Mouse (Mus musculus): ENCODE results near the gene Apoa2.

Apoa2 gene

GRCm38 (mm10) chr1:171205704-171206493 is 19.0 kb upstream of the Apoa2 start:
- DNase-seq (ENCODE audit: low read depth): no peak

- no peak for DNase-seq (ENCODE audit: low read depth)
Measured at GRCm38 (mm10) chr1:171209409-171209808, 15.4 kb upstream of the Apoa2 start.

- DNase-seq (ENCODE audit: low read depth): no peak
Measured at GRCm38 (mm10) chr1:171212854-171213253, 12.0 kb upstream of the Apoa2 start.

GRCm38 (mm10) chr1:171213801-171214496 is 10.9 kb upstream of the Apoa2 start, which contains the start of gene Nr1i3:
TSS of gene Nr1i3 (plus strand) at chr1:171213970.
- no peak for DNase-seq (ENCODE audit: low read depth)

GRCm38 (mm10) chr1:171216241-171216955 is 8.5 kb upstream of the Apoa2 start:
- DNase-seq (ENCODE audit: low read depth): no peak

DNA sequence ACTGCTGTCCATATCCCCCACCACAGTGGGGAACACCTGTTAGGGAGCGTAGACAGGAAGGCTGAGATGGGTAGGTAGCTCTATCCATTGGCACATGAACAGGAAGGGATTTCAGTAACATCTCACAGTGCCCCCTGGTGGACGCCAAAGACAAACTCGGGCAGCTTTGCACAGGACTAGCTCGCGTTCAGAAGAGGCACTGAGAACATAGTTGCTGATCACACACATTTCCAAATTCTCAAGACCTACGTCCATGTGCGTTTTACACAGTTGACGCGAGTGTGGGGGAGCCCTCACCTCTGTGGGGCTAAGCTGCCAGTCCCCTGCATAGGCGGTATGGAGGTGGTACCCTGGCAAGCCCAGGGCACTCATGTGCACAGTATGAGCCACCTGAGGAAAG is 4.0 kb upstream of the Apoa2 start:
- peak; percentile 31 for DNase-seq (ENCODE audit: low read depth)

GRCm38 (mm10) chr1:171221281-171222193 is 3.3 kb upstream of the Apoa2 start:
- DNase-seq (ENCODE audit: low read depth): no peak

- peak; percentile 100 for DNase-seq (ENCODE audit: low read depth)
Measured at GRCm38 (mm10) chr1:171222238-171223155, 2.4 kb upstream of the Apoa2 start, which contains the start of gene Tomm40l. TSS of gene Tomm40l (minus strand) at chr1:171222514.

DNA sequence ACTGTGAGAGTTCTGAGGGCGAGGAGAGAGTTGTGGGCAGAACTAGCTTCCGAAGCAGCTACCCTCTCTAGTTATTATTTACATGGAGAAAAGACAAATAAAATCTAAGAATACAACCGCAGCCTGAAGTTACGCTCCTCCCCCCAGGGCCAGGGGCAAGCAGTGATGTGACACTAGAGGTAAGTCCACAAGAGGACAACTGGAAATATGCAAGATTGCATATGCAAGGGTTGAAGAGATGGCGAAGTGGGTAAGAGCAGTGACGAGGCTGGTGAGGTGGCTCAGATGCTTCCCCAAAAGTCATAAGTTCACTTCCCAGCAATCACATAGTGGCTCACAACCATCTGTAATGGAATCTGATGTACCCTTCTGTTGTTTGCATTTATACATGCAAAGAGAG is 1.7 kb upstream of the Apoa2 start:
- no peak for DNase-seq (ENCODE audit: low read depth)

DNA sequence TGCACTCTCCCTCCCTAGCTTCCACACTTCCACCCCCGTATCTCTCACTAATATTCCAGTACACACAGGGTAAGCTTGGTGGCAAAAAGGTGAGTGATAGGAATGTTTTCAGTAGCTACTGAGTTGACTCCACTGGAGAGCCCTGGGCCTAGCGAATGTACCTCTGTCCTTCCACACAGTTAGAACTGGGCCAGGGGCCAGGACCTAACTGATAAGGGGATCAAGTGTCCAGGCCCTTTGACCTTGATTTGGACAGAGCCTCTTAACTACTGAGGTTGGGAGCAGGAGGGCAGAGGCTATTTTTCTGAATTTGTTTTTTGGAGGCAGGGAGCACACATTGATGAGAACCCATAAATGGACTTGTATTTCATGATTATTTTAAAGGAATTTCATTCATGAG is 1.1 kb upstream of the Apoa2 start:
- DNase-seq (ENCODE audit: low read depth): no peak

DNA sequence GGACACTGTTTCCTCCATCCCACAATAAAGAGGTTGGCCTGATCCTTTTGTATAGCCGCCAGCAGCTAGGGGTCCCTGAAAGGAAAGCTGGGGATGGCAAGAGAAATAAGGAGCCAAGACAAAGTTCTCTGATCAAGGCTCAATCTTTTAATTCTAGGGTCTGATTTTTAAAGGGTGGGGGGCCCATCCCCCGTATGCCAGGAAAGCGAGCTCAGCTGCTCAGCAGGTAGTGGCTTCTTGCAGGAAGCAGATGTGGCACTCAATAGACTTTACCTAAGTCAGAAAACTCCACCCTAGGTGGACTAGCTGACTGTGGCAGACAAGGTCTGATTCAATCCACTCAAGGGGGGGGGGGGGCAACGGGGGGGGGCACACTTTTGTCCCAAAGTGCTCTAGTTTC is 1.9 kb downstream of the Apoa2 start:
- no peak for DNase-seq (ENCODE audit: low read depth)

DNA sequence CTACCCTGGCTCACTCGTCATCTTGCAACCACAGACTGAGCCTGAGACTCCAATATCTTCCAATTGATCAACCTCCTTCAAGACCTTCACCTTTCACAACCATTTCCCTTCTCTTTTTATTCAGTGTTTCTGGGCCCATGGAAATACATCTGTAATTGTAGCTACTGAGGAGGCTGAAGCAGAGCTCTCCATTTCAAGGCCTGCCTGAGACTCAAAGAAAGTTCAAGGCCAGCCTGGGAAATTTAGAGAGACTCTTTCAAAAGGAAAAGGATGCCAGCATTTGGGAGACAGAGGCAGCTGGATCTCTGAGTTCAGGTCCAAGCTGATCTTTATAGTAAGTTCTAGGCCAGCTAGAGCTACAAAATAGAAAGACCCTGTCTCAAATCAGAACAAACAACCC is 3.0 kb downstream of the Apoa2 start:
- DNase-seq (ENCODE audit: low read depth): no peak

DNA sequence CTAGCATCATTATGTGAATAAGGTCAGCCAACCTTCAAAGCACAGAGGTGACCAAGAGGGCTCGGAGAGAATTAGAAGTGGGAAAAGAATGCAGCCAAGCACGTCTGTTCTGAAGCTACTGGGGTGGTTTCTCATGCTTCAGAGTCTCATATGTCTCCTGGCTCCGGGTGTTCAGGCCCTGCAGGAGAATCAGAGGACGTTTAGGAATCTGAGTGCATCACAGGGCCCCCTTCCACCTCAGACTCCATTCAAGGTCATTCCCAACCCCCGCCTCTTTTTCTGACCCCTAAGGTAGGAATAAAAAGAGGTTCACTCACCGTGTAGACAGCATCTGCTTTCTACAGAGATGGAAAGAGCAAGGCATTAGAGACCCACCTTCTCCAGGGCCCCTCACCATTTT is 4.9 kb downstream of the Apoa2 start:
- no peak for DNase-seq (ENCODE audit: low read depth)

GRCm38 (mm10) chr1:171230215-171230614 is 5.4 kb downstream of the Apoa2 start:
- no peak for DNase-seq (ENCODE audit: low read depth)

GRCm38 (mm10) chr1:171231844-171232243 is 7.0 kb downstream of the Apoa2 start:
- no peak for DNase-seq (ENCODE audit: low read depth)

DNA sequence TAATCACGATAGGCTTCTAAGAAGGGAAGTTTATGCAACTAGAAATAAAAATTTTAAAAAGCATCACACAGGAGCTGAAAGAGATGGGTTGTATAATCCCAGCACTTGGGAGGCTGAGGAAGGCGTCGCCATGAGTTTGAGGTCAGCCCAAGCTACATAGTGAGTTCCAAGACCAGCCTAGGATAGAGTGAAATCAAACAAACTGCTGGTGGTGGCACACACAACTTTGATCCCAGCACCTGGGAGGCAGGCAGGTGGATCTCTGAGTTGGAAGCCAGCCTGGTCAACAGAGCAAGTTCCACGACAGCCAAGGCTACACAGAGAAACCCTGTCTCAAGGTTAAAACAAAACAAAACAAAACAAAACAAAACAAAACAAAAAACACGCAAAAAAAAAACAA is 7.5 kb downstream of the Apoa2 start:
- no peak for DNase-seq (ENCODE audit: low read depth)

GRCm38 (mm10) chr1:171232800-171233730 is 8.2 kb downstream of the Apoa2 start:
- DNase-seq (ENCODE audit: low read depth): no peak

DNA sequence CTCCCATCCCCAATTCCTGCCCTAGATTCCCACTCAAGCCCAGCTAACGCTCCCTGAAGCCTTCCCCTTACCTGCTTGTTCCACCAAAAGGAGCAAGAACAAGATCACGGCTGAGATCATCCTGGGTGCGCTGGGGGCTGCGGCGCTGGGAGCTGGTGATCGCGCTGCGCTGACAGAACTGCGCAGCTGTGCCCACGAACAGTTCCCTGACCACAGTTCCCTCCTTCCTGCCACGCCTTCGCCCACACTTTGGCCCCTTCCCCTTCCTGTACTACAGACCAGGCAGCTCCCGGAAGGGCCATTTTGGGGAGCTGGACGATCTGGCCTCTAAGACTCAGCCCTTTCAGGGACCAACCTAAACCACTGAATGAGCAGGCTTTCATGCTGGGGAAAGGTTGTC is 9.3 kb downstream of the Apoa2 start, which contains the start of gene Fcer1g:
TSS of gene Fcer1g (minus strand) at position 240 of the 400 bp plus-strand sequence.
- DNase-seq (ENCODE audit: low read depth): no peak

GRCm38 (mm10) chr1:171234538-171234937 is 9.7 kb downstream of the Apoa2 start:
- DNase-seq (ENCODE audit: low read depth): no peak
